Mouse (Mus musculus) hindbrain, embryonic 15.5 days (tissue): ENCODE data around the gene Hspe1. TPM values are rescaled to one million over a fixed set of nuclear protein-coding genes. Genes with fewer than 3 reads are reported as not detected.
"Not testable (repeated sequence)": the region's sequence is repeated elsewhere in the genome, so short reads cannot be mapped to it uniquely, and the experiment has no call there.

Experiments used
- ATAC-seq: fragments of 200-750 bp; cut with Nextera tagmentation; 2 replicates; pipeline ENCODE4 v1.8.0; 2017; ENCODE audit warnings: low read depth, moderate number of reproducible peaks, moderate TSS enrichment; ENCODE audit not compliant: low FRiP score
- H3K27ac ChIP-seq: fragments of 300-500 bp; sonication (generic); replicated peaks from 2 replicates; pipeline ENCODE4 v1.5.1; 2015; ENCODE audit warnings: mild to moderate bottlenecking, inconsistent platforms
- H3K27me3 ChIP-seq: fragments of 300-500 bp; sonication (generic); 2 replicates; pipeline ENCODE4 v1.6.1; 2015; ENCODE audit warnings: control low read depth, inconsistent platforms
- H3K36me3 ChIP-seq: fragments of 300-500 bp; sonication (generic); 2 replicates; pipeline ENCODE4 v1.6.1; 2015; ENCODE audit warnings: control low read depth, inconsistent platforms
- H3K4me1 ChIP-seq: fragments of 300-500 bp; sonication (generic); replicated peaks from 2 replicates; pipeline ENCODE4 v1.6.1; 2015; ENCODE audit warnings: control low read depth, inconsistent platforms
- H3K4me2 ChIP-seq: fragments of 300-500 bp; sonication (generic); 2 replicates; pipeline ENCODE4 v1.6.1; 2015; ENCODE audit warnings: moderate library complexity, mild to moderate bottlenecking, inconsistent platforms
- H3K4me3 ChIP-seq: fragments of 300-500 bp; sonication (generic); 2 replicates; pipeline ENCODE4 v1.5.1; 2015; ENCODE audit warnings: mild to moderate bottlenecking, inconsistent platforms
- H3K9ac ChIP-seq: fragments of 300-500 bp; sonication (generic); 2 replicates; pipeline ENCODE4 v1.6.1; 2015; ENCODE audit warnings: inconsistent platforms
- H3K9me3 ChIP-seq: fragments of 300-500 bp; sonication (generic); 2 replicates; pipeline ENCODE4 v1.6.1; 2016; ENCODE audit warnings: control low read depth, inconsistent platforms
- WGBS: fragments of 180-500 bp; shearing (Covaris S2); methylation state at CpG from one replicate; pipeline ENCODE4 v1.1.7; 2015; 5-methylcytosine and 5-hydroxymethylcytosine counted together
- polyA plus RNA-seq: library from polyadenylated mRNA; unstranded; fragments of >200 nt; fragmentation: Nextera tagmentation; extraction: Ambion mirVana; gene quantifications from 2 replicates; pipeline ENCODE4 v1.2.1, GENCODE M21; 2015

Hspe1 gene
- polyA plus RNA-seq, 1 experiment from 2014 or later: 240 TPM

GRCm38 (mm10) chr1:55058383-55058782 lies 29.5 kb upstream of the Hspe1 start:
- not testable (repeated sequence) for ATAC-seq, H3K4me3 ChIP-seq, H3K9me3 ChIP-seq, H3K27ac ChIP-seq, H3K9ac ChIP-seq, H3K27me3 ChIP-seq, H3K4me2 ChIP-seq, H3K36me3 ChIP-seq
- 84% methylated on average over 2 of the region's 3 CpGs for WGBS
- H3K4me1 ChIP-seq: peaks cover 11% of the 10 kb centered on the region

GRCm38 (mm10) chr1:55061099-55061498 lies 26.8 kb upstream of the Hspe1 start:
- 94% methylated on average over 5 of the region's 5 CpGs for WGBS
- ATAC-seq: no peak
- Histone ChIP-seq H3K9me3 (no peaks in the 10 kb centered on the region), H3K4me3 (no peak overlapping the region), H3K4me1 (no peaks in the 10 kb centered on the region), H3K27me3 (no peaks in the 10 kb centered on the region), H3K4me2 (no peak overlapping the region), H3K27ac (no peak overlapping the region), H3K9ac (no peak overlapping the region), H3K36me3 (peaks cover 7% of the 10 kb centered on the region; the same call in 1 of the 2 replicates)

- WGBS: 93% methylated on average over 4 of the region's 4 CpGs
- Histone ChIP-seq H3K9ac (no peak overlapping the region), H3K27me3 (no peaks in the 10 kb centered on the region), H3K4me2 (no peak overlapping the region), H3K27ac (no peak overlapping the region), H3K4me3 (no peak overlapping the region), H3K36me3 (peaks cover 13% of the 10 kb centered on the region), H3K9me3 (no peaks in the 10 kb centered on the region), H3K4me1 (no peaks in the 10 kb centered on the region)
- no peak for ATAC-seq
Observed at GRCm38 (mm10) chr1:55061772-55062171, 26.2 kb upstream of the Hspe1 start.

- H3K4me3 ChIP-seq, ATAC-seq, H3K9me3 ChIP-seq, H3K4me2 ChIP-seq, H3K4me1 ChIP-seq, H3K9ac ChIP-seq, H3K27me3 ChIP-seq, H3K27ac ChIP-seq: not testable (repeated sequence)
- H3K36me3 ChIP-seq: peaks cover 40% of the 10 kb centered on the region
Observed at GRCm38 (mm10) chr1:55072328-55072727, 15.6 kb upstream of the Hspe1 start.

GRCm38 (mm10) chr1:55074757-55075156 lies 13.2 kb upstream of the Hspe1 start:
- WGBS: 77% methylated on average over 2 of the region's 2 CpGs
- Histone ChIP-seq H3K36me3 (peaks cover 47% of the 10 kb centered on the region), H3K9ac (no peak overlapping the region)

GRCm38 (mm10) chr1:55075652-55076394 lies 12.1 kb upstream of the Hspe1 start:
- no peak for ATAC-seq
- no peak overlapping the region for H3K27ac ChIP-seq
- H3K9ac ChIP-seq: no peak overlapping the region
- no peaks in the 10 kb centered on the region for H3K27me3 ChIP-seq
- H3K9me3 ChIP-seq: no peaks in the 10 kb centered on the region
- H3K4me1 ChIP-seq: no peaks in the 10 kb centered on the region
- H3K4me3 ChIP-seq: no peak overlapping the region
- no peak overlapping the region for H3K4me2 ChIP-seq
- WGBS: 77% methylated on average over 5 of the region's 5 CpGs
- peaks cover 52% of the 10 kb centered on the region for H3K36me3 ChIP-seq

More at GRCm38 (mm10) chr1:55074757-55075156, 13.2 kb upstream of the Hspe1 start:
- no peak overlapping the region for H3K4me3 ChIP-seq
- no peak overlapping the region for H3K27ac ChIP-seq
- H3K4me1 ChIP-seq: no peaks in the 10 kb centered on the region
- H3K9me3 ChIP-seq: no peaks in the 10 kb centered on the region
- H3K4me2 ChIP-seq: no peak overlapping the region
- ATAC-seq: 0 out of 2 replicates have a peak, but pooled peaks have one; percentile 23
- H3K27me3 ChIP-seq: no peaks in the 10 kb centered on the region

GRCm38 (mm10) chr1:55076395-55076743 lies 11.6 kb upstream of the Hspe1 start:
- Histone ChIP-seq H3K36me3 (peaks cover 57% of the 10 kb centered on the region), H3K4me3 (no peak overlapping the region), H3K9ac (no peak overlapping the region), H3K27me3 (no peaks in the 10 kb centered on the region), H3K4me2 (no peak overlapping the region), H3K9me3 (no peaks in the 10 kb centered on the region), H3K4me1 (no peaks in the 10 kb centered on the region), H3K27ac (no peak overlapping the region)
- ATAC-seq: no peak

GRCm38 (mm10) chr1:55076849-55077516 lies 10.9 kb upstream of the Hspe1 start:
- 87% methylated on average over 2 of the region's 2 CpGs for WGBS
- Histone ChIP-seq H3K4me1 (no peaks in the 10 kb centered on the region), H3K9ac (no peak overlapping the region), H3K36me3 (peaks cover 63% of the 10 kb centered on the region), H3K27ac (no peak overlapping the region), H3K4me3 (no peak overlapping the region), H3K27me3 (no peaks in the 10 kb centered on the region), H3K4me2 (no peak overlapping the region), H3K9me3 (no peaks in the 10 kb centered on the region)
- no peak for ATAC-seq

- H3K9ac ChIP-seq: no peak overlapping the region
- no peak overlapping the region for H3K4me3 ChIP-seq
- ATAC-seq: no peak
- no peak overlapping the region for H3K27ac ChIP-seq
- H3K27me3 ChIP-seq: no peaks in the 10 kb centered on the region
- peaks cover 4% of the 10 kb centered on the region; the same call in 1 of the 2 replicates for H3K4me1 ChIP-seq
- 96% methylated on average over 4 of the region's 4 CpGs for WGBS
- H3K4me2 ChIP-seq: no peak overlapping the region
- H3K9me3 ChIP-seq: no peaks in the 10 kb centered on the region
- H3K36me3 ChIP-seq: peaks cover 83% of the 10 kb centered on the region
Observed at GRCm38 (mm10) chr1:55079677-55080076, 8.3 kb upstream of the Hspe1 start.

GRCm38 (mm10) chr1:55082106-55082505 lies 5.8 kb upstream of the Hspe1 start:
- Histone ChIP-seq H3K4me1 (peaks cover 26% of the 10 kb centered on the region), H3K27ac (no peak overlapping the region), H3K9ac (no peak overlapping the region), H3K4me3 (no peak overlapping the region), H3K4me2 (no peak overlapping the region), H3K36me3 (peaks cover 82% of the 10 kb centered on the region), H3K27me3 (no peaks in the 10 kb centered on the region), H3K9me3 (no peaks in the 10 kb centered on the region)
- 77% methylated on average over 1 of the region's 1 CpGs for WGBS
- no peak for ATAC-seq

- H3K9ac ChIP-seq: no peak overlapping the region
Observed at GRCm38 (mm10) chr1:55085781-55086366, 2.1 kb upstream of the Hspe1 start.

GRCm38 (mm10) chr1:55086868-55087400 lies 998 bp upstream of the Hspe1 start:
- Histone ChIP-seq H3K27me3 (no peaks in the 10 kb centered on the region), H3K4me1 (peaks cover 43% of the 10 kb centered on the region), H3K36me3 (peaks cover 54% of the 10 kb centered on the region), H3K4me3 (peak overlapping the region; percentile 100), H3K9ac (peak overlapping the region; percentile 99), H3K9me3 (no peaks in the 10 kb centered on the region), H3K4me2 (peak overlapping the region; percentile 71), H3K27ac (peak overlapping the region; percentile 98)
- under 1% methylated on average over 13 of the region's 13 CpGs for WGBS
- ATAC-seq: no peak

More at GRCm38 (mm10) chr1:55085781-55086366, 2.1 kb upstream of the Hspe1 start:
- ATAC-seq: no peak
- Histone ChIP-seq H3K36me3 (peaks cover 55% of the 10 kb centered on the region), H3K4me1 (peaks cover 43% of the 10 kb centered on the region), H3K4me2 (peak overlapping the region; percentile 71), H3K9me3 (no peaks in the 10 kb centered on the region), H3K4me3 (peak overlapping the region; percentile 100; the same call in 1 of the 2 replicates), H3K27me3 (no peaks in the 10 kb centered on the region), H3K27ac (no peak overlapping the region)
- 51% methylated on average over 7 of the region's 7 CpGs for WGBS
